Mouse (Mus musculus): ENCODE results near the gene Gm42906. TPM values are rescaled to one million over a fixed set of nuclear protein-coding genes. Genes with fewer than 3 reads are reported as not detected.
A peak's percentile ranks its signal among the peaks of the same experiment; 100 is the strongest.

The Gm42906 gene
- total RNA-seq, 2 experiments from 2014 or later, result 1.6 TPM; not detected in 1

DNA sequence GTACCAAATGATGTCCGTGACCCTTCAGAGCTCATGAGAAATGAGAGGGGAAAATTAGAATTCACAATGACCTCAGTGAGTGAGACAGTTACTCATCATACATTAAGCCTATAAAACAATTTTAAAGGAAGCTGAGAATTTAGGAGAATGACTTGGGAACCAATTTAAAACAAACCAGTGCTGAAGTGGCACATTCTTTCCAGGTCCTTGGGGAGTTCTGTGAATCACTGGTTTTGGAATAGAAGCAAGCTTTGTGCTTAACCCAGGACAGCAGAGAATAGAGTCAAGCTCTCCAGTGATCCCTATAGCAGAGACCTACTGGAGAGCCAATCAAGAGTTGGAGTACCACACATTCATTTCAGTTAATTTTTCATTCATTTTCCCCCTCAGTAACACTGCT is 254.2 kb downstream of the Gm42906 start:
- DNase-seq (ENCODE audit: low spot score in 2 of 2), result no peak
- intact Hi-C loops (cut with DNase I), result no loop called here

DNA sequence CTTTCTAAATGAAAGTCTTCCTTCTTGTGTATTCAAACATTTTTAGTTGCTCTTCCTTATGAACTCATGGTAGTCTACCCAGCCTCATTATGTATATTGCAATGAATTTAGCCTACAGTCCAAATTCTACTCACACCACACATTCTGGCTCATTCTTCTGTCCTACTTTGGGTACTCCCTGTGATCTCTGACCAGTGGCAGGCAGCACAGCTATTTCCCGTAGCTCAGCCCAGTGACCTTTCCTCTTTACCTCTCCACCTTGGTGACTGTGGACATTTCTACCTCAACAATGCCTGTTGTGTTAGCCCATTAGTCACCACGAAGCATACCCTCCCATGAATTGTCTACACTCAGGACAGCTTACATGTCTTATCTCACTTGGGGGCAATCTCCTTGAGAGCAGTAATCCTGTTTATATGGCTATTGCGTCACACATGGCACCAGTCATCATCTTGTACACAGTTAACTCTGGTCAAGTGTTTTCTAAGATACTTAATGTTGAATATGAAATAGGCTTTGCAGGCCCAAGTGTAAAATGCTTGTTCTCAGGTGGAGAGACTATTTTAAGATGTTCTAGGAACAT is 257.7 kb downstream of the Gm42906 start:
- no peak for DNase-seq (ENCODE audit: low spot score in 2 of 2)
- intact Hi-C loops (cut with DNase I), result no loop called here

DNA sequence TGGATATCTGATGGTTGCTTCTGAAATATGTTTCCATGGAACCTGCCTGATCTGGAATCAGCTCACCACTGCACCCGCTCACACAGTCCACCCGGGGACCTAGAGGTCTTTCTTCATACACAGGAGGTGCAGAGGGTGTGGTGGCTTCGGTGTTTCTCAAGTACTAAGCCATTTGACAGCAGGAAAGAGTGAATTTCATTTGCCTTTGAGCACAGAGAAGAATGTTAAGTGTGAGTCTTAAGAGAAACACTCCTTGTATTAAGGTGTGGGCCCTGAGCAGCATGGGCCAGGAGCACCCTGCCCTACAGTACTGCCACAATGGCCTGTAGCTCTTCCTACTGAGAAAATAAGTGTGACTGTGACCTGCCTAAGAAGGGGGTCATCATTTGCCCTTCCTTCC is 259.8 kb downstream of the Gm42906 start:
- intact Hi-C loops (cut with DNase I), result no loop called here
- no peak for DNase-seq (ENCODE audit: low spot score in 2 of 2)

DNA sequence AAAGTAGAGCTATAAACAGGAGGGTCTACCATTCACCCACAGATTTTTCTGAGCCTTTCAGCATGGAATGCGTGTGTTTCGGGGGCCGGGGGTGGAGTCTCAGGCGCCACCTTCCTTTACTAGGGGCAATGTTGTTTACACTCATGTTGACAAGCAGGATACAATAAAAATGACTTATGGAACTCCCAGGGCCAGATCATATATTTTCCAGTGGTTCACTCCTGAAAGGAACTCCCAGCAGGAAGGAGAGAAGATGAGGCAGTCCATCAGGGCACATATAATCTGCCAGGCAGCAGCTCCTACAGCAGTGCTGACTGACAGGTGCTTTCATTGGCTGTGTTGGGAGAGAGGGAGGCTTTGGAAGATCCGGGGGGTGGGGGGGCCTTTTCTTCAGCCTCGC is 260.3 kb downstream of the Gm42906 start:
- intact Hi-C loops (cut with DNase I), result no loop called here
- no peak for DNase-seq (ENCODE audit: low spot score in 2 of 2)

DNA sequence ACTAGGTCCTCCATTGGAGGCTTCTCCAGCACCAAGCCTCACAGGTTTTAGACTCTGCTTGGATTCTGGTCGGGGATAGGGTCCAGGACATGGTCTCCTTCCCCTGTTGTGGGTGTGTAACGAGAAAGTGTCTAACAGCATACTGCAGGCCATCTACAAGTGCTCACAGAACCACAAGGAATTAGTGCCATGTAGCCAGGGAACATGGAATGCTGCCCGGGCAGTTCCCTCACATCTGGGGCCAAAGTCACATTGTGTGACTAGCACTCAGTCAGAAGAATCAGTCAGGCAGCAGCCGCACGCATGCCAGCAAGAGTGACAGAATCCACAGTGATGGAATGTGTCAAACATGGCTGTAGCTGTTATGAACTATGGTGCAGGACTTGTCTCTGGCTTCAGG is 261.7 kb downstream of the Gm42906 start:
- intact Hi-C loops (cut with DNase I), result no loop called here
- peak in 1 of 2 experiments; percentile 43 for DNase-seq (ENCODE audit: low spot score in 2 of 2)

DNA sequence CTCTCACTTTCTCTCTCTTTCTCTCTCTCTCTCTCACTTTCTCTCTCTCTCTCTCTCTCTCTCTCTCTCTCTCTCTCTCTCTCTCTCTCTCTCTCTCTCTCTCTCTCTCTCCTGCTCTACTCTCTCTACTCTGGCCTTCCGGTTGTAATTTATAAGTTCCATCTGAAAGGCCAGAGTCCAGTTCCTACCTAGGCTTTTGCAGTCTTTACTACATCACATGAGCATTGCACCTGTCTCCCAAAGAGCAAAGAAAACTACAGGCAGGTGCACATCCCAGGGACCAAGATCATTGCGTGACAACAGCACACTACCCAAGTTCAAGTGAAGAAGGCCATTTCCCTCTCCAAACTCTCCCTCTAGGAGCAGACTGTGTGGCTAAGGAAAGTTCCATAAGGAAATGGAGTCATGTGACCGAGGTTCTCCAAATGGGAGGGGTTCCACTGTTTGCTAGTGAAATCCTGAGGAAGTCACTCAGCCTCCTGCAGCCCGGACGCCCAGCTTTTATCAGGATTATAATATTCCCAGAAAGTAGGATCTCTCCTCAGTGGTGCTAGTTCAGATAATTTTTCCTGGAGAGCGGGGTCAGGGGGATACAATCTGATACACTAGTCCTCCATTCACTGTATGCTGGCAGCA is 262.5 kb downstream of the Gm42906 start:
- intact Hi-C loops (cut with DNase I), result no loop called here
- DNase-seq (ENCODE audit: low spot score in 2 of 2), result no peak

DNA sequence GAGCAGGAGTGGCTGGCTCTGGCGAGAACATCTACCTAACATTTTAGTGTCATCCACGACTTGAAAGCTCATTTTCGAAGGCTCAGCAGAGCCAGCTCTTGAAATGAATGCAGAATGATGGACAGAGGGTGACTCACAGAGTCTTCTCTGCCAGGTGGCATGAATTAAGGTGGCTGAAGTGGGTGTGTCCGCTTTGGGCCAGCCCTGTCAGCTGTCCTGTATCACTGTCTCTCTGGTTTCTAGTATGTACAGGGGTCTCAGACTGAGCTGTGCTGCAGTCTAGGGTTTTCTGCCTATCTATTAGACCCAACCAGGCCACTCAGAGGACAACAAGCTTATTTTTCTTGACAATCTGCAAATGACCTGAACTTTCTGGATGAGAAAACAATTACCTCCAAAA is 263.1 kb downstream of the Gm42906 start:
- DNase-seq (ENCODE audit: low spot score in 2 of 2), result no peak
- intact Hi-C loops (cut with DNase I), result no loop called here

DNA sequence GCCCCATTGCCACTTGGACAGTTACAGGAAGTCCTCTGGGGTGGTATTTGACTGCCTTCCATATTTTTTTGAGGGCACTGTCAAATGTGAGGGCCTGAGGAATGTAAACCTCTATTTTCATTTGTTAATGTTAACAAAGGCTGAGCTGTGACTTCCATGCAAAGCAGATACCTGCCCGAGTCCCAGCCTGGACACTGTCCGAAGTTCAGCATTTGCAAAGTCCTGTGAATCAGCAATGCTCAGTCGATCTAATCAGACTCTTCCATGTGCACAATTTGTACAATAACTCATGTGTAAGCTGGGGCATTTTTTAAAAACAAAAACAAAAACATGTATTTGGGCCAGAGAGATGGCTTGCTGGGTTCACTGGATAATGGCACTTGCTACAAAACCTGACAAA is 265.3 kb downstream of the Gm42906 start:
- intact Hi-C loops (cut with DNase I), result no loop called here
- no peak for DNase-seq (ENCODE audit: low spot score in 2 of 2)

DNA sequence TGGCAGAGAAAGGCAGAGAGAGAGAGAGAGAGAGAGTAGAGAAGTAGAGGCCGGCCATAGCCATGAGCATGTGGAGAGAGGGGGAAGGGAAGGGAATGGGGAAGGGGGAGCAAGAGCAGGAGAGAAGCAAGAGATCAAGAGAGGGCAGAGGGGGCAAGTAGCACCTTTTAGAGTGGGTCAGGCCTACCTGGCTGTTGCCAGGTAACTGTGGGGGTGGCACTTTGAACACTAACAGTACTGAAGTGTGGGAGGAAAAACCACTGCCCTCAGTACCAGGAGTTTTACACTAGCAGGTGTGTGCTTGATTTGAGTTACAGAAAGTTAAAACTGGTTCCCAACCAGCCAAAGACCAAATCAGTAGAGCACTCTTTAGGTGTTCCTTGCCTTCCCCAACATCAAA is 272.7 kb downstream of the Gm42906 start:
- intact Hi-C loops (cut with DNase I), result loop anchor here (5.0 kb wide), 1 partner anchor 37 kb away; no protein-coding TSS in a partner anchor
- DNase-seq (ENCODE audit: low spot score in 2 of 2), result no peak

DNA sequence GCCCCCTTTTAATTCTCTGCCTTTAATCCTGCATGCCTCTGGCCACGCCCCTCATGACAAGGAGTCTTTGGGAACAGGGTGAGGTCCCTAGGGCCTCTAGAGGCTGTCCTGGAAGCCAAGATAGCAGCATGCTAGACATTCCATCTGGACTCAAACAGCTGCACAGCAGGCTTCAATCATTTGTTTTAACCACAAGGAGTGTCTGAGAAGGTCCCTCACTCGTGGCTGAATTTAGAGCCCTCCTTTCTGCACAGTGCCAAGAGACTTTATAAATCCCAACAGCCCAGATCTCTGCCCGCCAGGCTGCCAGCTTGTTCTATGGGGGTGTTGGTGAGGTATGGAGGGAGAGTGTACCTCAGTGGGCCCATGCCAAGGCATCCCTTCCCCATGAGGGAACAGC is 273.2 kb downstream of the Gm42906 start:
- intact Hi-C loops (cut with DNase I), result loop anchor here (5.0 kb wide), 1 partner anchor 38 kb away; no protein-coding TSS in a partner anchor
- no peak for DNase-seq (ENCODE audit: low spot score in 2 of 2)

DNA sequence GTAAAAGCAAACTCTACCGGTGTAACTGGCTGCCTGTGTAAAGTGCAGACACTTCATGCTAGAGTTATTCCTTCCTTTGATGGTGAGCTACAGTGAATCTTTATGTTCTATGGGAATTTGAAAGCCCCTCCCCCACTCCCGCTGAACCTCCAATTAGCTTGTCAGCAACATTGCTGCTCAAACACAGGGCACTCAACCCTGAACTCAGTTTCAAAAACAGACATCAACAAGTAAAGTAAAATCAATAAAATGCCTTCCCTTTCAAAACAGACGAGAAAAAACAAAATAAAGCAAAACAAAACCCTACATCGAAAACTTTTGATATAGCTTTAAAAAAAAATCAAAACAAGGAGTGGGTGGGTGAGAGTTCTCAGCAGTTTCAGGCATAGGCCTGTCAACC is 273.9 kb downstream of the Gm42906 start:
- DNase-seq (ENCODE audit: low spot score in 2 of 2), result no peak
- intact Hi-C loops (cut with DNase I), result no loop called here

DNA sequence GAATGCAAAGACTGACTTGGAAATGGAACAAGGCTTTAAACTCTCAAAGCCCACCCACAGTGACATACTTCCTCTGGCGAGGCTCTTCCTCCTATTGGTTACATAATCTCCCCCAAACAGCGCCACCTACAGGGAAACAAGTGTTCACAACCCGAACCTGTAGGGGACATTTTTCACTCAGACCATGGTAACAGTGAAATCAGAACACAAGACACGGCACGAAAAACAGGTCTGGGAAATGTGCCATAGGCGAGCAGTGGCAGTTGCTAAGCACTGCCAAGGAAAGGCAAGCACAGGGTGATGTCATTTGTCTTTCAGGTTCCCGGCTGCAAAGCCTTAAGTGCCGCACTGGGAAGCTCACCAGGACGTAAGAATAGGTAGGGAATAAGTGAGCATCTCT is 276.4 kb downstream of the Gm42906 start:
- intact Hi-C loops (cut with DNase I), result no loop called here
- DNase-seq (ENCODE audit: low spot score in 2 of 2), result peak in 1 of 2 experiments; percentile 55

DNA sequence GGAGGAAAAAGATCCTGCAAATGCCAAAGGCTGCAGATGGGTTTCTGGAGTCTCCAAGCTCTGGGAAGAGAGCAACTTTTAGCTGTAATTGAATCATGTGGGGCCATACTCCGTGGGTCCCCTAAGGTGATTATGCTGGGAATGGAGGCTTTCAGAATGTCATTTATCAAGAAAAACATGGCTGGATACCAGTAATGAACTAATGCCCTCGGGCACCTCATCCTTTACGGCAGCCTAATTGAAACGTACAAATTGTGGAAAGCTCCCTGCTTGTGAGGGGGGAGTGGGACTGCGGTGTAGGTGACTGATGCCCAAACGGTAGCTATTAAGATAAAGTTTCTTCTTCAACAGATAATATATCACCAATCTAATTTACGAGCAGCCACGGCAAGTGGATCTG is 278.5 kb downstream of the Gm42906 start:
- intact Hi-C loops (cut with DNase I), result no loop called here
- no peak for DNase-seq (ENCODE audit: low spot score in 2 of 2)

DNA sequence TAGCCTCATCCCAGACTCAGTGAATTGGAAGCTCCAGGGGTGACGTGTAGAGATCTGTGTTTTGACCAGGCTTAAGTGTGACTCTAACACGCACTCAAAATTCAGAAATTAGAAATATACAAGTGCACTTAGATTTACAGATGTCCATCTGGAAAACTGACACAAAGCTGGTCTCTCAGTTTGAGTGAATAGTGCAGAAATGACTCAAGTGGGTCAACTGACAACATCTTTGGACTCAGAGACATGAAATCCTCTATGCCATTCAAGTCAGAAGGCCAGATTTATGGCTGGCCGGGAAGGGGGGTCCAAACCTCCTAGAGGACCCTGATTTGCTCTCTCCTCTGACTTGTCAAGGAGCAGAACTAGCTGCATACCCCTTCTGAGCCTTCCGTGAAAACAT is 279.9 kb downstream of the Gm42906 start:
- intact Hi-C loops (cut with DNase I), result no loop called here
- no peak for DNase-seq (ENCODE audit: low spot score in 2 of 2)

DNA sequence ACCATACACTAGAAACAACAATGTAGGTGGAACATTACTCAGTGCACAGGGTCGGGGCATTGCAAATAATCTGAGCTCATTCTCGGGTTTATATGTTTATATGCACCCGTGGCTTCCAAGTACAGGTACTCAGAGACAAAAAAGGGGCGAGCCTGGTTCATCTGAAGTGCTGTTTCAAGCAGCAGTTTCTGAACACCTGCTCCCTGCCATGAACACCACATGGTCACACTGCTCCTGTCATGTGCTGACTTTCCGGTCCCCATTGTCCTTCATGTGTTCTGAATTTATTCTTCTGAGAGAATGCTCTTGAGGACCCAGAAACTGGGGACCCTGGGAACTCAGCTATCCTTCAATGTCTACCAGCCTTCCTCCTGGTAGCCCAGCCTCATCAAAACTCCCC is 282.2 kb downstream of the Gm42906 start:
- no peak for DNase-seq (ENCODE audit: low spot score in 2 of 2)
- intact Hi-C loops (cut with DNase I), result no loop called here

DNA sequence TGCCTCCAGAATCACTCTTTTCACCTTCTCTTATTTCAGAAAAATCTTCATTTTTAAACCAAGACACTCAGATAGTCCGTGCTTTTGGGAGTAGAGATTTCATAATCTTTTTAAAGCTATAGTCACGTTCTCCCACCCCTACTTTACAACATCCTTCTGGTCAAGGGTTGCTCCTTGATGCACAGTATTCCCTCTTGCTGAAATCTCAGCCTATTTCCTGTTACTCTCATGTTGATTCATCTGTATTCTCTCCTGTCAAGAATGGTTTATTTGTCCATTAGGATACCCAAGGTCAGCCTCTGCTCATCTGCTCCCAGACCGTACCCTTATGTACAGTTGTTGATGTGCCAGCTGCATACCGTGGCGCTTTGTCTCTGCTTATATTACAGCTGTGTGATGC is 284.0 kb downstream of the Gm42906 start:
- DNase-seq (ENCODE audit: low spot score in 2 of 2), result no peak
- intact Hi-C loops (cut with DNase I), result loop anchor here (5.0 kb wide), 1 partner anchor 223 kb away; no protein-coding TSS in a partner anchor

DNA sequence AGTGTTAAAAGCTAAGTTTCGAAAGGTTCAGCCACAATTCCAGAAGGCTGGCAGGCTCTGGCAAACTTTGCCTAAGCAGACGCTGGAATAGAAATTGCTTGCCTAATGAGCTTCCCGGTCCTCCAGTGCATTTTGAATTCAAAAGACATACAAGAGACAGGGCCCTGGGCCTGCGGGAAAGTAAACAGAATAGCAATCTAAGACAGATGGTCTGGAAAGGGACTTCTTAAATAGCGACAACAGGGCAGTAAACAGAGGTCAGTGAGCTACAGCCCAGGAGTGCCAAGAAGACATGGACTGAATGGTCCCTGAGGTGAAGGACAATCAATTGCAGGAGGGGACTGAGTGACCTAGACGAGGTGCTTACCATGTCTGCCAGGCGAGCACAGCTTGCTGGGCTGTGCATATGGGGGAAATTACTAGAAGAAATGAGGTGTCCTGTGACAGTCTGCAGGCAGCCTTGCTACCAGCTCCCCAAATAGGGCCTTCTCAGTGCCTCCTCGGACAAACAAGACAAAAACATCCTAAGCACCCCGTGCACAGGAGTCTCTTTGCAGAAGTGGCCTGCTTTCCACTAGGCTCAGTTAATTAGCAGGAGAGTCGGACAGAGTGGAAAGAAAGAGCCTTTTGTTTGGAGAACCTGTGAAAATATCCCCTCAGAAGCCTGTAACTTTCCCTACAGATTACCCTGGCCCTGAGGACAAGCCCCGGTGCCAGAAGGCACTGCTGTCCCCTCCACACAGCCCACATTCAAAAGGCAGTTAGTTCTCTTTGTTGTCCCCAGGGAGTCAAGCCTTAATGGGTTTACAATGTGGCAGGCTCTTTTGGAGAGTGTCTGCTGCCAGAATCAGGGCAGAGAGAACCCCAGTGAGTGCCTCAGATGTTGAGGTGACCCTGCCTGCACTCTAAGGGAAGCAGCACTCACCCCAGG is 285.0 kb downstream of the Gm42906 start:
- DNase-seq (ENCODE audit: low spot score in 2 of 2), result no peak
- intact Hi-C loops (cut with DNase I), result loop anchor here (5.0 kb wide), 1 partner anchor 224 kb away; no protein-coding TSS in a partner anchor

DNA sequence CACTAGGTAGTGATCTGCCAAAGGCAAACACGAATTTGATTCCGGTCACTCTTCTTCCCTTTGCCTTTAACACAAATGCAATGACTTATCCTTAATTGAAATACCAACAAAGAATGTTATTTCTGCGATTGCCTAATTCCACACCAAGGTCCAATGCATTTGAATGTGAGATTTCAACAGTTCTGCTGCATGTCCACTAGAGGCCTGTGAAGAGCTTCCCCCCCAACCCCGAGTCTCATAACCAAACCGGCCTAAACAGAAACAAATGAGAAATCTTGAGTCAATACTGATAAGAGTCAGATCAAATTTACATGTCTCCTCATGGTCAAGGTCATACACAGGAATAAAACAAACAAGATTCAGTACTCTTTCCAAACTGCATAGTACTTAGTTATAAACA is 285.7 kb downstream of the Gm42906 start:
- intact Hi-C loops (cut with DNase I), result loop anchor here (5.0 kb wide), 1 partner anchor 225 kb away; no protein-coding TSS in a partner anchor
- peak in 1 of 2 experiments; percentile 51 for DNase-seq (ENCODE audit: low spot score in 2 of 2)

DNA sequence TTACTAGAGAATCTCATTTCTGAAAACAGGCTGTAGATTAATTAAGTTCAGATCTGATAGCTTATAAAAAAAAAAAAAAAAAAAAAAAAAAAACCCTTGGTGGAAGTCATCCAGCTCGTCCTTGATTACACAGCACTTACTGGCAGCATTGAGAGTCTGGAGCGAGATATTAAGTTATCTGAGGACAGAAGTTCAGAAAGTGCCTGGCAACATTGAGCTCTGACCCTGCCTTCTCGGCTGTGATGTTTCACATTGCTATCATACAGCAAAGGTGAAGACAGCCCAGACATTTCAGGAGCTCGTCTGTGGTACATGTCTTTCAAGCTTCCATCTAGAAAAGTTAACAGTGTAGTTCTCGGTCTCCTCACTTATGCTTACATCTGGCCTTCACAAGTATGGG is 290.1 kb downstream of the Gm42906 start:
- no peak for DNase-seq (ENCODE audit: low spot score in 2 of 2)
- intact Hi-C loops (cut with DNase I), result loop anchor here (5.0 kb wide), 2 partner anchors 81 to 116 kb away; no protein-coding TSS in a partner anchor

DNA sequence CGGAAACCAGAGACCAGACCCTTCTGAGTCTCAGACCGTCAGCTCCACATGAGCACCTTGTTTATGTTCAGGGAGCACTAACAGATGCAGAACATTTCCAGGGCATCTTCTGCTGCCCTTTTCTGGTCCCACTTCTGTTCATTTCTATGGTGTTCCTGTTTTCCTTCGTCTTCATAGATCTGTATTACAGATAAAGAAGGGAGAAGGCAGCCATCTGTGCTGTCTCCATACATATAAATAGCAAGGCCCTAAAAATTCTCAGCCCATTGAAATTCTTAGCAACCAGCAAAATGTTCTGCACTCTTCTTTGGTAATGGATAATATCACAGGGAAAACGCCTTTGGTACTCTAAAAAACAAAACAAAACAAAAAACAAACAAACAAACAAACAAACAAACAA is 290.7 kb downstream of the Gm42906 start:
- intact Hi-C loops (cut with DNase I), result loop anchor here (5.0 kb wide), 2 partner anchors 80 to 115 kb away; no protein-coding TSS in a partner anchor
- DNase-seq (ENCODE audit: low spot score in 2 of 2), result no peak

All from left cerebral cortex, postnatal 14 days (tissue).